Mouse (Mus musculus): ENCODE results near the gene Pnliprp1. TPM values are rescaled to one million over a fixed set of nuclear protein-coding genes. Genes with fewer than 3 reads are reported as not detected.
A peak's percentile ranks its signal among the peaks of the same experiment; 100 is the strongest.

Pnliprp1 gene
- polyA plus RNA-seq, 1 experiment from 2014 or later = not detected

DNA sequence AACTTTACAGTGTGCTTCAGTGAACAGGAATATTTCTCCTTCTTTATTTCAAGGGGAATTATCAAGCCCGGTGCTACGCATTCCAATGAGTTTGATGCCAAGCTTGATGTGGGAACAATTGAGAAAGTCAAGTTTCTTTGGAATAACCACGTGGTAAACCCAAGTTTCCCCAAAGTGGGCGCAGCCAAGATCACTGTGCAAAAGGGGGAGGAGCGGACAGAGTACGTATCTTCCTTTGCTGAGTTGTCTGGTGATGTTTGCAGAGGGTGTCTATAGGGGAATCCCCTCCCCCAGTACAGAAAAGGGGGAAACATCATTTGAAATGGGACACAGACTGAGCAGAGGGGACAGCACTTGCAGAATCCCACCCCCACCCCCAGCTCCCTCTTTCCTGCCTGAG lies 12.3 kb downstream of the Pnliprp1 start:
- Histone ChIP-seq H3K9ac (replicated peaks) (no peak overlapping the region), H3K27ac (no peak overlapping the region), H3K4me2 (no peak overlapping the region), H3K9me3 (no peaks in the 10 kb centered on the region), H3K4me1 (replicated peaks) (no peaks in the 10 kb centered on the region), H3K36me3 (no peaks in the 10 kb centered on the region), H3K4me3 (replicated peaks) (no peak overlapping the region), H3K27me3 (no peaks in the 10 kb centered on the region; the same call in none of the 2 replicates)
- ATAC-seq (ENCODE audit: insufficient number of reproducible peaks, insufficient read depth, low FRiP score, low TSS enrichment, low read depth) = no peak
- 78% methylated on average over 6 of the region's 6 CpGs for WGBS

DNA sequence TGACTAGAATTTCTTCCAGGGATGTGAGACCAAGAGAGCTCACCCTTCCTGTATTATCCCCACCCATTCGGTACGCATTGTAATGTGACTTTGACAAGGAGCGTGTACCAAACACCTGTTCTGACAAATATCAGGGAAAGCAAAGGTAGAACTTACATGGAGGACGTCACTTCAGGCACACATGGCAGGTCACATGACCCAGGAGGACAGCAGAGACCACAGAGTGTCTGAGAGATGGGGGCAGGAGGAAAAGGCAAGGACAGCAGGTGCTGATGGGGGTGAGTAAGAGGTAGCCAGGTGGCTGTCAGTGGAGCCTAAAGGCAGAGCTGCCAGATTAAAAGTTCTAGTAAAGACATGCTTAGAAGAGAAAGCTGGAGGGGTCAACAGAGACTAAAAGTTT lies 14.0 kb downstream of the Pnliprp1 start:
- WGBS = 85% methylated on average over 4 of the region's 4 CpGs

GRCm38 (mm10) chr19:58743736-58744135 lies 15.0 kb downstream of the Pnliprp1 start:
- H3K4me3 ChIP-seq (replicated peaks) = no peak overlapping the region
- 51% methylated on average over 4 of the region's 4 CpGs for WGBS
- no peak for ATAC-seq (ENCODE audit: insufficient number of reproducible peaks, insufficient read depth, low FRiP score, low TSS enrichment, low read depth)
- no peak overlapping the region for H3K27ac ChIP-seq
- H3K4me2 ChIP-seq = no peak overlapping the region
- H3K4me1 ChIP-seq (replicated peaks) = no peaks in the 10 kb centered on the region
- H3K9ac ChIP-seq (replicated peaks) = no peak overlapping the region
- H3K36me3 ChIP-seq = no peaks in the 10 kb centered on the region
- H3K9me3 ChIP-seq = no peaks in the 10 kb centered on the region
- no peaks in the 10 kb centered on the region; the same call in none of the 2 replicates for H3K27me3 ChIP-seq

More for the DNA sequence above, 14.0 kb downstream of the Pnliprp1 start:
- no peaks in the 10 kb centered on the region for H3K9me3 ChIP-seq
- H3K4me3 ChIP-seq (replicated peaks) = no peak overlapping the region
- H3K4me1 ChIP-seq (replicated peaks) = no peaks in the 10 kb centered on the region
- no peak overlapping the region for H3K27ac ChIP-seq
- H3K27me3 ChIP-seq = no peaks in the 10 kb centered on the region; the same call in none of the 2 replicates
- H3K4me2 ChIP-seq = no peak overlapping the region
- no peak for ATAC-seq (ENCODE audit: insufficient number of reproducible peaks, insufficient read depth, low FRiP score, low TSS enrichment, low read depth)
- no peaks in the 10 kb centered on the region for H3K36me3 ChIP-seq
- H3K9ac ChIP-seq (replicated peaks) = no peak overlapping the region

DNA sequence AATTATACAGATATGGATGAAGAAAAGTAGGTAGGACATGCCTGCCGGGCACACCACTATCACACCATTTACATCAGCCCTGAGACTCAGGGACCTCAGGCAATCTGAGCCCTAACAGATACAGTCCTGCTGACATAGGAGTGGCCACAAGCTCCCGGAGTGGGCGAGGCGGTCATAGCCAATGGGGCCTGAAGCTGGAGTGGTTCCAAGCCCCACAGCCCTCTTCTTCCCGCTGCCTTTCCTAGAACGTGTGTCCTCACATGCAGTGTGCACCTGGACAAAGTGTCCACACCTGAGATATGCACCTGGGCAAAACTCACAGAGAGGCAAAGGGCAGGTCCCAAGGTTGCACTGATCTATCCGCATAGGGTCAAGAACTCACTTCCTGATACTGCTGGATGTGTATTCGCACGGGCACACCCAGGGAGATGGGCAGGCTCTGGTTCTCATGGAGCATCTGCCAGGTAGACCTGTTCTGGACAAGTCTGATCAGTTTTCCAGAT lies 18.9 kb downstream of the Pnliprp1 start:
- WGBS = 92% methylated on average over 9 of the region's 9 CpGs
- no peak overlapping the region for H3K9ac ChIP-seq (replicated peaks)
- no peaks in the 10 kb centered on the region; the same call in none of the 2 replicates for H3K27me3 ChIP-seq
- no peak overlapping the region for H3K27ac ChIP-seq
- H3K9me3 ChIP-seq = no peaks in the 10 kb centered on the region
- H3K4me3 ChIP-seq (replicated peaks) = no peak overlapping the region
- H3K4me2 ChIP-seq = no peak overlapping the region
- no peaks in the 10 kb centered on the region for H3K4me1 ChIP-seq (replicated peaks)
- no peak for ATAC-seq (ENCODE audit: insufficient number of reproducible peaks, insufficient read depth, low FRiP score, low TSS enrichment, low read depth)
- H3K36me3 ChIP-seq = no peaks in the 10 kb centered on the region

GRCm38 (mm10) chr19:58750822-58751221 lies 22.1 kb downstream of the Pnliprp1 start:
- Histone ChIP-seq H3K27ac (no peak overlapping the region), H3K9me3 (peaks cover 9% of the 10 kb centered on the region), H3K4me2 (no peak overlapping the region), H3K9ac (replicated peaks) (no peak overlapping the region), H3K27me3 (no peaks in the 10 kb centered on the region), H3K4me3 (replicated peaks) (no peak overlapping the region), H3K4me1 (replicated peaks) (no peaks in the 10 kb centered on the region), H3K36me3 (no peaks in the 10 kb centered on the region)
- 89% methylated on average over 2 of the region's 2 CpGs for WGBS
- ATAC-seq (ENCODE audit: insufficient number of reproducible peaks, insufficient read depth, low FRiP score, low TSS enrichment, low read depth) = no peak

GRCm38 (mm10) chr19:58751504-58751903 lies 22.8 kb downstream of the Pnliprp1 start:
- Histone ChIP-seq H3K4me1 (replicated peaks) (no peaks in the 10 kb centered on the region), H3K27ac (no peak overlapping the region), H3K9ac (replicated peaks) (no peak overlapping the region), H3K27me3 (no peaks in the 10 kb centered on the region), H3K4me2 (no peak overlapping the region), H3K9me3 (peaks cover 9% of the 10 kb centered on the region), H3K4me3 (replicated peaks) (no peak overlapping the region), H3K36me3 (no peaks in the 10 kb centered on the region)
- 72% methylated on average over 2 of the region's 2 CpGs for WGBS
- no peak for ATAC-seq (ENCODE audit: insufficient number of reproducible peaks, insufficient read depth, low FRiP score, low TSS enrichment, low read depth)

- 90% methylated on average over 4 of the region's 4 CpGs for WGBS
- no peak overlapping the region for H3K4me2 ChIP-seq
- H3K27ac ChIP-seq = no peak overlapping the region
- no peaks in the 10 kb centered on the region for H3K36me3 ChIP-seq
- H3K4me3 ChIP-seq (replicated peaks) = no peak overlapping the region
- no peak for ATAC-seq (ENCODE audit: insufficient number of reproducible peaks, insufficient read depth, low FRiP score, low TSS enrichment, low read depth)
- H3K9me3 ChIP-seq = peaks cover 9% of the 10 kb centered on the region
- H3K27me3 ChIP-seq = no peaks in the 10 kb centered on the region
- peaks cover 8% of the 10 kb centered on the region; the same call in 1 of the 2 replicates for H3K4me1 ChIP-seq (replicated peaks)
- no peak overlapping the region for H3K9ac ChIP-seq (replicated peaks)
Observed at GRCm38 (mm10) chr19:58758871-58759270, 30.2 kb downstream of the Pnliprp1 start.

- WGBS = 59% methylated on average over 9 of the region's 9 CpGs
- peaks cover 4% of the 10 kb centered on the region for H3K9me3 ChIP-seq
- H3K4me1 ChIP-seq (replicated peaks) = peaks cover 12% of the 10 kb centered on the region; the same call in 1 of the 2 replicates
- H3K36me3 ChIP-seq = no peaks in the 10 kb centered on the region
- no peak within 1 kb of the TSS for H3K4me2 ChIP-seq
- ATAC-seq (ENCODE audit: insufficient number of reproducible peaks, insufficient read depth, low FRiP score, low TSS enrichment, low read depth) = no peak
- no peaks in the 10 kb centered on the region for H3K27me3 ChIP-seq
- H3K9ac ChIP-seq (replicated peaks) = no peak within 1 kb of the TSS
- no peak within 1 kb of the TSS for H3K4me3 ChIP-seq (replicated peaks)
- no peak within 1 kb of the TSS for H3K27ac ChIP-seq
Observed at GRCm38 (mm10) chr19:58759423-58759822, 30.7 kb downstream of the Pnliprp1 start, which contains the start of gene Pnliprp2. TSS of gene Pnliprp2 (plus strand) at chr19:58759719.

GRCm38 (mm10) chr19:58762316-58762715 lies 33.6 kb downstream of the Pnliprp1 start:
- WGBS = 15% methylated on average over 6 of the region's 6 CpGs
- Histone ChIP-seq H3K9me3 (no peaks in the 10 kb centered on the region), H3K9ac (replicated peaks) (no peak overlapping the region), H3K27ac (no peak overlapping the region), H3K4me3 (replicated peaks) (no peak overlapping the region), H3K4me2 (no peak overlapping the region), H3K27me3 (no peaks in the 10 kb centered on the region), H3K4me1 (replicated peaks) (peaks cover 25% of the 10 kb centered on the region; the same call in 1 of the 2 replicates), H3K36me3 (no peaks in the 10 kb centered on the region)
- ATAC-seq (ENCODE audit: insufficient number of reproducible peaks, insufficient read depth, low FRiP score, low TSS enrichment, low read depth) = 0 out of 2 replicates have a peak, but pooled peaks have one; percentile 66

DNA sequence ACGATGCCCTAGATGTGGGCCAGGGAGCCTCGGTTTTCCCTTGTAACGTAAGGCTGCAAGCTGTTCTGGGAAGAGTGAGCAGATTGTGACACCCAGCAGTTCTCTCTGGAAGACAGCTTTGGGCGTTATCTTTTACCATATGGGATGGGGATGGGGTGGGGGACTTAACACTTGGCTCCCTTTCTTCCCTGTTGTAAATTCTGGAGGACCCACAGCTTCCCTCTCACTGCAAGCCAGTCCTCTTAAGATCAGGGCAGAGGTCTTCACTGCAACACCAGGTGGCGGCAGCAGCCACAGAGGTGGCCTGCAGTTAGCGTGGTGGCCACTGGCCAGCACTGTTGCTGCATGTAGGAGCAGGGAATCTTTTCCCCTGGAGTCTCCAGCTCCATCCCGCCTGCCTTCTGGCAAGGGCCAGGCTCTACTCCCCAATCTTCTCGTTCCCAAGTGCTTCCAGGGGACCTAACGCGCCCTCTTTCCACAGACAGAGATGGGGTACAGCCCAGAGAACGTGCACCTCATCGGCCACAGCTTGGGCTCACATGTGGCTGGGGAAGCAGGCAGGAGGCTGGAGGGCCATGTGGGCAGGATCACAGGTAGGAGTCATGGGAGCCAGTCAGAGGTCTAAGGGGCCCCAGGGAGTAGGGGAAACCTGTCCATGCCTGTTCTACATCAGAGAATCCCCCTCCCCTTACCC lies 34.3 kb downstream of the Pnliprp1 start:
- Histone ChIP-seq H3K36me3 (no peaks in the 10 kb centered on the region), H3K4me3 (replicated peaks) (no peak overlapping the region), H3K4me2 (peak overlapping the region; percentile 39), H3K27ac (no peak overlapping the region), H3K27me3 (no peaks in the 10 kb centered on the region), H3K4me1 (replicated peaks) (peaks cover 26% of the 10 kb centered on the region; the same call in 1 of the 2 replicates), H3K9ac (replicated peaks) (peak overlapping the region; percentile 40; the same call in 1 of the 2 replicates), H3K9me3 (no peaks in the 10 kb centered on the region)
- WGBS = 10% methylated on average over 12 of the region's 12 CpGs
- ATAC-seq (ENCODE audit: insufficient number of reproducible peaks, insufficient read depth, low FRiP score, low TSS enrichment, low read depth) = peak; percentile 74

DNA sequence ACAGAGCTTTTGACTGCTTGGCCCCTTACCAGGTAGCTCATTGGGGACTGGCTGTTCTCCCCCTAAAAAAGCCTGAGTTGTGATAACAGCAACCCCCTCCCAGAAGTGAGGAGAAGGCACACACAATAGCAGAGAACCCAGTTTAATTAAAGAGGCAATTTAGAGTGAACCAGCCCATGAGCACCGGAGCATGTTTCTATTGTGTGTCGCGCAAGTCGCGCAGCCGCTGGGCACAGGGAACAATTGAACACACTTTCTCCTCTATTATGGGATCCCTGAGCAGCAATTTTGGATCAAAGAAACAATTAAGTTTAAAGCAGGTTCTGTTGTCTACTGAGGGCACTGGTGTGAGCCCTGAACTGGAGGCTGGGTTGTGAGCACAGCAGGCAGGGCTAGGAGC lies 38.6 kb downstream of the Pnliprp1 start:
- H3K27me3 ChIP-seq = no peaks in the 10 kb centered on the region
- no peak overlapping the region for H3K27ac ChIP-seq
- no peak overlapping the region for H3K4me2 ChIP-seq
- no peak overlapping the region for H3K9ac ChIP-seq (replicated peaks)
- no peak overlapping the region for H3K4me3 ChIP-seq (replicated peaks)
- H3K9me3 ChIP-seq = no peaks in the 10 kb centered on the region
- ATAC-seq (ENCODE audit: insufficient number of reproducible peaks, insufficient read depth, low FRiP score, low TSS enrichment, low read depth) = no peak
- WGBS = 93% methylated on average over 6 of the region's 6 CpGs
- peaks cover 26% of the 10 kb centered on the region; the same call in 1 of the 2 replicates for H3K4me1 ChIP-seq (replicated peaks)
- no peaks in the 10 kb centered on the region for H3K36me3 ChIP-seq
